Mouse (Mus musculus): ENCODE measurements around the gene Arhgdia. TPM values are rescaled to one million over a fixed set of nuclear protein-coding genes. Genes with fewer than 3 reads are reported as not detected.
A peak's percentile ranks its signal among the peaks of the same experiment; 100 is the strongest.
"Not testable (repeated sequence)": the region's sequence is repeated elsewhere in the genome, so short reads cannot be mapped to it uniquely, and the experiment has no call there.

Arhgdia gene
- total RNA-seq, 2 experiments from 2014 or later, result 304 to 344 TPM

DNA sequence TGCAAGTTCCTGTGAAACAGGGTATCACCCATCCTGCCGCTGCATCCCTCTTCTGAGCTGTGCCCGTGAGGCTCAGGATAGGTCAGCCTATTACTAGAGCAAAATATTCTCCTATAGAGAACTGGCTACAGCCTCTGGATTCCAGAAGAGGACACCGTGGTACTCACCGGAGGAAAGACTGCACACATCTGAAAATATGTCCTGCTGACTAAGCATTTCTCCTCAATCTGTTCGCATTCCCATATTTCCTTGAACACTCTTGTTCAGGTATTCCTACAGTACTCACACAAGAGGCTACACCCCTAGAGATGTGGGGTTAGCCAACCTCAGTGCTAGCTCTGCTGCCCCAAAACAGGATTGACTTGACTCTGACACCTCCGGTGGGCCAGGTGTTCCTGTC is 13.1 kb downstream of the Arhgdia start:
- intact Hi-C loops (cut with DNase I), result no loop called here
- DNase-seq (ENCODE audit: low spot score in 2 of 2), result no peak

DNA sequence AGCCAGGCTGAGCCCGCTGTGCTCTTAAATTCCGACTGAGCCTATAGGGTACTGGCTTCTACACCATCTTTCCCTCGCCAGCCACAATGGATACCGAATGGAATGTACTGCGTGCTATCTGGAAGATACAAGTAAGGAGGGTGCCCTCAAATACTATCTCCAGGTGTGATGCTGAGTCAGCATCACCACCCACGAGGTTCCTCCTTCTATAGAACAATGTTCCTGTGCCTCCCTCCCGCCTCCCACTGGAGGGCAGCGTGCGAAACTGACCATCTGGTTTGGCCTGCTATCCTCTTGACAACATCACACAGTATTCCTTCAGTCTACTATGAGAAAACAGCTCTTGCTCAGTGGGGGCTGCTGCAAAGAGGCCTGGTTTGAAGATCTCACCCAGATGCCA is 16.3 kb downstream of the Arhgdia start:
- intact Hi-C loops (cut with DNase I), result no loop called here
- peak in 1 of 2 experiments; percentile 11 for DNase-seq (ENCODE audit: low spot score in 2 of 2)

DNA sequence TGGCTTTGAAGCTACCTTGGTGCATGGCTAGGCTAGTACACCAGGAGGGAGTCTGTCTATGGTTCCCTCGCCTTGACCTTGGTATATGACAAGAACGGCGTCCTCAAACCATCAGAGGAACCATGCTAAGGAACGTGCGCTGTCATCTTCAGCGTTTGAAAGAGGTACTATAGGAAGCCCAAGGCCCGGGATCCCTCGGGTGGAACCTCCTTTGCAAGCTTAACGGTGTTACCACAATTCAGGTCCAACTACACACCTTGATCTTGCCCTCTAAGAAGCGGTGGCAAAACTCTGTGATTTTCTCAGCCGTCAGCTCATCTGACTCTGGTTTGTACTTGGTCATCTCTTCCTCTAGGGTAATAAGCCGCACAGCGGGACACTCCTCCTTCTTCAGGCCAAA is 18.5 kb downstream of the Arhgdia start:
- intact Hi-C loops (cut with DNase I), result no loop called here
- DNase-seq (ENCODE audit: low spot score in 2 of 2), result no peak

DNA sequence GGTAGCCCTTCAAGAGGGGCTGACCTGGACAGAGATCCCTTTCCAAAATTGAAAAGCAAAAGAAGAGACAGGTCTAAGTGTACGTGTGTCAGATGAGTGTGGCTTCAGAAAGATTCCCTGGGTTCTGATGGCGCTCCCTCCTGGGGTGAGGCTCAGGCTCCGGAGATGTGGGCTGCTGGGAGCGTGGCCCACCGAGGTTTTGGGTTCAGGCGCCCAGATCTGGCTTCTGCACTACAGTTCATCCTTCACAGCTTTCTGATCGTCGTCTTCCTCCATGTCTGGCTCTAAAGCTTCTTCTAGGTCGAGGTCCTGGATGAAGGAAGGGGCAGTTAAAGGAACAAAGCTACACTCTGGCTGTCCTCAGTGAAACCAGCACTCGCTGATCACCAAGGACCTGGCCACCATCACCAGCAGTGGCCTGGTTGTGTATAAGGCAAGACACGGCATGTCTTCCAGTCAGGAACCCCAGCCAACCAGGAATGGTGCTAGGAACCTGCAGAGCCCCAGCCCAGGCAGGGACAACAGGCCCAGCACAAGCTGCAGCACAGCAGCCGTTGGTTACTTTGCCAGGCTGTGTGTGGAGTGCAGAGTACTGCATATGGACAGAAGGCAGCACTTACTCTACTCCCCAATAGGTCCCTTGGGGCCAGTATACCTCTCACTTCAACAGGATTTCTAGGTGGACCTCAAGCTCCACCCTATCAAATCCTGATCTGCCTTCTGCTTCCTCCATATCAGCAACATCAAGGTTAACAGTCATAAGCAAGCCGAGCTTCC is 20.3 kb downstream of the Arhgdia start:
- intact Hi-C loops (cut with DNase I), result no loop called here
- DNase-seq (ENCODE audit: low spot score in 2 of 2), result no peak

DNA sequence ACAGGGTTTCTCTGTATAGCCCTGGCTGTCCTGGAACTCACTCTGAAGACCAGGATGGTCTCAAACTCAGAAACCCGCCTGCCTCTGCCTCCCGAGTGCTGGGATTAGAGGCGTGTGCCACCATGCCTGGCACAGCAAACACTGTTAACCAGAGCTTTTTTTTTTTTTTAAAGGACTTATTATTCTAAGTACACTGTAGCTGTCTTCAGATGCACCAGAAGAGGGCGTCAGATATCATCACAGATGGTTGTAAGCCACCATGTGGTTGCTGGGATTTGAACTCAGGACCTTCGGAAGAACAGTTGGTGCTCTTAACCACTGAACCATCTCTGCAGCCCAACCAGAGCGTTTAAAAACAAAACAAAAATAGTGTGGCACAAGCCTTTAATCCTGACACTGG is 22.6 kb downstream of the Arhgdia start:
- intact Hi-C loops (cut with DNase I), result not testable (repeated sequence)

DNA sequence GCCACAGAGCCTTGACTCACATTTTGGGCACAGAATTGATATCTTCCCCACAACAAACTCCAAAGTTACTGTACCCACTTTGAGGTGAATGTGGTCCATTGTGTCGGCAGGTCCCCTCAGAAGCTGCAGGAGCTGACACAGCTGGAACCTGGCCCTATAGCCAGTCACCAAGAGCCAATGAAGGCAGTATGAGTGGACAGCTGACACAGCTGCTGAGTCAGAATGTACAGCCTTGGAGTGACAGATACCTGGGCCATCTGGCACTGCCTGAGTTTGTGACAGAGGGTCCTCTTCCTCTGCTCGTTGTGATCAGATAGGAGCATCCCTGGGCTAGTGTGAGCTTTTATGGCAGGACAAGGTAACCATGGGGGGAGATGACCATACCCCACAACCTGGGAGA is 26.2 kb downstream of the Arhgdia start:
- intact Hi-C loops (cut with DNase I), result no loop called here
- no peak for DNase-seq (ENCODE audit: low spot score in 2 of 2)

More for the DNA sequence above, 22.6 kb downstream of the Arhgdia start:
- not testable (repeated sequence) for DNase-seq (ENCODE audit: low spot score in 2 of 2)

DNA sequence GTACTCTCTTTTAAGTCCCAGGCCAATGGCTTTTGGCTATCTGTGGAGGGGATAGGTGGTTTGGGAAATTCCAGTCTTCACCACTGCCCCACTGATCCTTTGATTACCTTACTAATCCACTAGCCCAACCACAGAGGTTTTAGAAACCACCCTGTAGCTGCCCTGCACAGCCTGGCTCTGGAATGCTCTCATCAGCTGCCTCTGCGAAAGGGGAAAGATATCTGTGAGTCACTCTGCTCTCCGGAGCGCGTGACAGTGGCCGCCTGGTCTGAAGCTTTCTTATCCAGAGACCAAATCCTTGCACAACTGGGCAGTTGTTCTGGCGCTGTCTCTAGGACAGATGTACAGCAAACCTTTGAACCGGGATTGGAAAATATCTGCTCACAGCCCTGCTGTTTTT is 26.6 kb downstream of the Arhgdia start:
- DNase-seq (ENCODE audit: low spot score in 2 of 2), result no peak
- intact Hi-C loops (cut with DNase I), result no loop called here

DNA sequence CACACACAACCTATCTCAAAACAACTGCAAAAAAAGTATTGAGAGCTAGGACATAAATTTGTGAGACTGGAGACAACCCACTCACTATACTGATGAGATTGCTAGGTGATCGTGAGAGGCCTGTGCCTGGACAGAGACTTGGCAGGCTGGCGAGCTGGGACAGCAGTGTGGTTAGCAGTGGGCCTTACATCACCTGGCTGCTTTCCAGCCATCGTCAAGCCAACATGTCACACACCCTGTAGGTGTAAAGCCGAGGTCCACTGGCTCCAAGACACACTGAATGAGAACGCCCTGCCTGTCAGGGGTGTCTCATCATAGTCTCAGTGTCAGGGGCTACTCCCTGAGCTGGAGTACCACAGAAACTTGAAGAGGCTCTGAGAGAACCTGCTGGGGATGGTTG is 28.7 kb downstream of the Arhgdia start:
- intact Hi-C loops (cut with DNase I), result no loop called here
- no peak for DNase-seq (ENCODE audit: low spot score in 2 of 2)

DNA sequence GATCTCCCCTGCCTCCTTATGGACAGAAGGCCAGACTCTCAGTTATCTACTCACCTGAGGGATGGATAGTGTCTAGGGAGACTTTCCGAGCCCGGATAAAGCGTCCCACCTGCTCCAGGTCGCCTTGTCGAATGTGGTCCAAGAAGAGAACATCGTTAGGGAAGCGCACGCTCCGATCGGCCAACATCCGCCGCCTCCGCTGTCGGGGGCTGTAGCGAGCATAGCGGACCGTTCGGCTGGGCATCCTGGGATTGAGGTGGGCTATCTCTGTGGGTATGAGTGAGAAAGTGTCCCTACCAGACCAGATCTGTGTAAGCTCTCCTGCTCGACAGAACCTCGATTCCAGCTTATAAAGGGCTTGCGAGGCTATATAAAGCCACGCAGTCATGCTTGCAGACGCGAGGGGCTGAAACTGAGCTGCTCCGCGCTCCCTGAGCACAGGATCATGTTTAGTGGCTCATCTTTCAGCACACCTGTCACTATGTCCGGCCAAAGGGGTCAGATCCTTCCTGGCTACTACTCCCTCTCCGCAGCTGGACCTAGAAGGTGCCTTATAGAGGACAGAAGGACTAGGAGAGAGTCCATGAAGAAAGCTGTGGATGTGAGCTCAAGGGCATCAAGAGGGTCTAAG is 30.5 kb downstream of the Arhgdia start, which contains the start of gene Ppp1r27:
Gene Ppp1r27, minus strand, starts transcription at position 323 of the 631 bp plus-strand sequence.
- DNase-seq (ENCODE audit: low spot score in 2 of 2), result no peak
- intact Hi-C loops (cut with DNase I), result no loop called here

DNA sequence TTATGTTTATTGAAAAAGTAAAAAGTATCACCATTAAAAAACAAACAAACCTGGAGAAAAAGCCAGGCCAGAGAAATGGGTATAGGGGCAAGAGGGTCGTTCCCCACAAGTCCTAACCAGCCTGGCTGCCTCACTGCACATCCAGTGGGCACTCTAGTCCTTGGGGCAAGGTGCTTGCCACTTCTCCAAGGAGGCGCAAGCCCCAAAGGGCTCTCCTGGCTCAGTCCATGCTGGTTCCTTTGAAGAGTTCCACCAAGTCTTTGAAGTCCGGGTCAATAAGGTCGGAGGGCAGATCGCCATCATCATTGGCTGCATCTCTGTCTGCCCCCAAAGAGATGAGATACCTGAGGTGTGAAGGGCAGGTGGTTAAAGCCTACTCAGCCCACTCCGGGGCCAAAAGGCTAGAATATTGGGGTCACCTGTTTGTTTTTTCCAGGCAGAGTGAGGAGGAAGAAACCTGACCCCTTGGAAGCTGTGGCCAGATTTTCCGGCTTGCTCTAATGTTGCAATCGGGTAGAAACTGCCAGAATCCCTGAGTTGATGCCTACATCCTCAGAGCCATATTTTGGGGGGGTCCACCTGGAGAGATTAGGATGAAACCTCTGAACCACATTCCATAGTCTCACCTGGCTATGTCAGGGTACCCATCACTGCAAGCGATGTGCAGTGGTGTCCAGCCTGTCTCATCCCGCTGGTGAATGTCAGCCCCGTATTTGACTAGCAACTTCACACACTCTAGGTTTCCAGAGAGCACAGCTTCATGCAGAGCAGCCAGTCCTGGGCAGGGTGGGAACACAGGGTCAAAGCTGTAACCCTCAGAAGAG is 31.2 kb downstream of the Arhgdia start:
- no peak for DNase-seq (ENCODE audit: low spot score in 2 of 2)
- intact Hi-C loops (cut with DNase I), result loop anchor here (5.0 kb wide), 1 partner anchor 63 kb away; no protein-coding TSS in a partner anchor

DNA sequence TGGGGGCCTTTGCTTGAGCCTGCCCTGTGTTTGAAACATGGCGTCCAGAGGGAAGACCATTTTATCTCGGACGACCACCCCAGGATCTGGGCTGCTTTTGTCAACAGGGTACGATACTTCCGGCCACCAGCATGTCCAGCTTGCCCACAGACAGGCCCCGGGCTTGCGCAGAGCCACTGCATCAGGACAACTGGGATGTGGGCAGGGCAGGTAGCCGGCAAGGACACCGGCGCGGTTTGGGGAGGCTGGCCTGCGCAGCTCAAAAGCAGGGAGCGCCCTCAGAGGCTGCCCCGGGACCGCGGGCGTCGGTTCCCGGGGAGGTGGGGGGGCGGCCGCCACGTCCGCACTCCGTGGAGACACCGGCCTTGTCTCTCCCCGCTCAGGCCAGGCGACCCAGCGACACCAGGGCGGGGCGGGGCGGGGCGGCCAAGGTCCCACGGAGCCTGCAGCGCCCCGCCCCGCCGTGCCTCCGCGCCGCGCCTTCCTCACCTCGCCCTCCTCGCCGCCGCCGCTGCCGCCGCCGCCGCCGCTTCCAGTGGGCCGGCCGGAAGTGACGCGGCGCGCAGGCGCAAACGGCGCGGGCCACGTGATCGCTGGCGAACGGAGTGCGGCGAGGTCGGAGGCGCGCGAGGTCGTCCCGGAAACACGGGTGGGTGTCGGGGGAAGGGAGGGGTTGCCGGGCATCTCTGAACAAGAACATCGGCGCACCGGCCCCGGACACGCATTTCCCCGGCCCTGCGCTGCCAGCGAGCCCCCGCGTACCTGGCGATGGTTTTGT is 32.1 kb downstream of the Arhgdia start, which contains the start of gene Mcrip1:
Gene Mcrip1, minus strand, starts transcription at position 560 of the 778 bp plus-strand sequence.
- DNase-seq (ENCODE audit: low spot score in 2 of 2), result peak; percentile 93 to 96

DNA sequence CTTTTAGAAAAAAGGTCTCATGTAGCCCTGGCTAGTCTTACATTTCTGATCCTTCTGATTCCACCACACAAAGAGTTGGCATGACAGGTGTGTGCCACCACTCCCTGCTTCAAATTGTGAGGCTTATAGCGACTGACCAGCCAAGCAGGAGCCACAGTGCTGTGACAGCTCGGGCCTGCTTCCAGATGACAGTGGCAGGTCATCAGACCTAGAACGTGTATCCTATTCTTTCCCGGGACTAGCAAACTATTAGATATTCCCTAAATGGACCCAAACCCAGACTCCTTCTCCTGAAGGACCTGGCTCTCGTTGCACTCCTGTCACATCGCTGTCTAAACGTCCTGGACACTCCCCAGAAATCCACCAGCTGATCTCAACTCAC is 32.6 kb downstream of the Arhgdia start:
- intact Hi-C loops (cut with DNase I), result loop anchor here (5.0 kb wide), 1 partner anchor 61 kb away; no protein-coding TSS in a partner anchor
- no peak for DNase-seq (ENCODE audit: low spot score in 2 of 2)

More for the DNA sequence above, 32.1 kb downstream of the Arhgdia start, which contains the start of gene Mcrip1:
- intact Hi-C loops (cut with DNase I), result loop anchor here (5.0 kb wide), 1 partner anchor 62 kb away; no protein-coding TSS in a partner anchor

DNA sequence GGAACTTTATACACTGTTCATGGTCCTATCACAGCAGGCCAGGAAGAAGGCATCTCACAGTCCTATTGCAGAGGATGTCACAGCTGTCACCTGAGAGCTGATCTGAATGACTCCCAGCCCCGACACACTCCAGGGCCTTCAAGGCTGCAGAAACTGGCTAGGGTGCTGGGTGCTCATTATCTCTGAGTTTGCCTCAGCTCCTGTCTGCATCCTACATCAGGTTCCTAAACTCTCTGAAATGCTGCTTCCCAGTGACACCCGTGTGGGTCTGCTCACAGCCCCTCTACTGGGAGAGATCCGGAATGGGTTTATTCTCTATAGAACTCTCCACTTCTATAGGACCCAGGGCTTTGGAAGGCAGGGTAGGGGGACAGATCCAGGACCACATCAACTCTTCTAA is 33.2 kb downstream of the Arhgdia start:
- no peak for DNase-seq (ENCODE audit: low spot score in 2 of 2)
- intact Hi-C loops (cut with DNase I), result loop anchor here (5.0 kb wide), 1 partner anchor 61 kb away; no protein-coding TSS in a partner anchor

DNA sequence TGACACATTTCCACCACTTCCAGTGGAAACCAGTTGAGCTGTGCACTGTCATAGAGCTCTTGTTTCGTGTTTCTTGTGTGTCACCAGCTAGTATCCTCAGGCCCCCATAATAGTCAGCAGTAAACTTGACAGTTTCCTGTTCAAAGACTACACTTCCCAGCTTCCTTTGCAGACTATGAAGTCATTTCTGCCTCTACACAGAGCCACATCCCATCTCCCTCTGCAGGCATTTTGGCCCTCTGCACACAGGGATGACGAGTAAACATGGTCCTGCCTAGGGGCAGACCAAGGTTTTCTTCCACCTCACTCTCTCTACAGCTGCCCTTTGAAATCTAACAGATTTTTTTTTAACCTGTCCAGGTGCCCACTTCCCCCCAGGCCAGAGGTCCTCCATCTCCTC is 34.0 kb downstream of the Arhgdia start:
- intact Hi-C loops (cut with DNase I), result loop anchor here (5.0 kb wide), 1 partner anchor 60 kb away; no protein-coding TSS in a partner anchor
- no peak for DNase-seq (ENCODE audit: low spot score in 2 of 2)

DNA sequence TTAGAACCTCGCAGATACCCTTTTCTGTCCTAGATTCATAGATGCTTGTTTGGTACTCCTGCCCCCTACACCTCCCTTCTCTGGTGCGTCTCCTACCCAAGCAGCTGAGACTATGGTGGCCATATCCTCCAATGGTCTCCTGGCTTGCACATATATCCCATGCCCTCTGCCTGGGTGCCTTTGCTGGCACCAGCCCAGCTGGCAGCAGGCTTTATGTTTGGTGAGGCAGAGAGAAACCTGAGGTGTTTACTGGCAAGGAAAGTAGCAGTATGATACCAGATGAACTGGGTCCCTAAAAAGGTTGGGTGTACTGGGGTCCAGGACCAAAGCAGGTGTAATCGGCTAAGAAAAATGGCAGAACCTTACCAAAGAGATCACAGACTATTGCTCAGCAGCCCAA is 35.5 kb downstream of the Arhgdia start:
- DNase-seq (ENCODE audit: low spot score in 2 of 2), result no peak
- intact Hi-C loops (cut with DNase I), result loop anchor here (5.0 kb wide), 1 partner anchor 59 kb away; no protein-coding TSS in a partner anchor

DNA sequence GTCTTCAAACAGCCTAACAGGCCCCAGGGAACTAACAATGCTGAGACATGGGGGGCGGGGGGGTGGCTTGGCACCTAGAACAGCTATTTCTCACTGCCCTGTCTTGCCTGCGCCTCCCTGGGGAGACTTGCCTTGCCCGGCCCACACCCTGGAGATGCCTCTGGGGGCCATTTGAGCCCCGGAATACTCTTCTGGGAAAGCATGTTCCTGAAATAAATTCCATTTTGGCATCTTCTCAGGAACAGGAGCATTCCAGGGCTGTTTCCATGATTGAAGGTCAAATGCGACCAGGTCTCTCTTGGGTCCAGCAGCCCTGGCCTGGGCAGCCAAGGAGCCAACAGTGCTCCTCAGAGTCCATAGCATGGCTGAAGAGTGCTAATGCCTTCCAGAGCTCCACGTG is 39.0 kb downstream of the Arhgdia start:
- intact Hi-C loops (cut with DNase I), result no loop called here

DNA sequence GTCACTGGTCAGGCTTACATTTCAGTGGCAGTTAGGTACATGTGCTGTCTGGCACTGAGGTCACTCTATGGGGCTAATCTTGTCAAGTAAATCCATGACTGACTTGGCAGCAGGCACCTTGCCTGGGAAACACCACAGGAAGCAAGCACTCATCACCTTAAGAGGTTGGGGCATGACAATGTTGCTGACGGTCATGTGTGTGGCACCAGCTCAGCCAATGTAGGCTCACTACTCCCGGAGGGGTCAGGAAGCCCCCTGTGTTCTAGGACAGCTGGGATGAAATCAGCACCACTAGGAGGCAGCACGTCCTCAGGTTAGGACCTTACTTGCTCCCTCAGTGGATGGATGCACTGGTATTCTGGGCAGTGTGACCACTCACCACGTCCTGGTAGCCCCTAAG is 39.5 kb downstream of the Arhgdia start:
- intact Hi-C loops (cut with DNase I), result no loop called here
- no peak for DNase-seq (ENCODE audit: low spot score in 2 of 2)

More for the DNA sequence above, 39.0 kb downstream of the Arhgdia start:
- DNase-seq (ENCODE audit: low spot score in 2 of 2), result no peak

DNA sequence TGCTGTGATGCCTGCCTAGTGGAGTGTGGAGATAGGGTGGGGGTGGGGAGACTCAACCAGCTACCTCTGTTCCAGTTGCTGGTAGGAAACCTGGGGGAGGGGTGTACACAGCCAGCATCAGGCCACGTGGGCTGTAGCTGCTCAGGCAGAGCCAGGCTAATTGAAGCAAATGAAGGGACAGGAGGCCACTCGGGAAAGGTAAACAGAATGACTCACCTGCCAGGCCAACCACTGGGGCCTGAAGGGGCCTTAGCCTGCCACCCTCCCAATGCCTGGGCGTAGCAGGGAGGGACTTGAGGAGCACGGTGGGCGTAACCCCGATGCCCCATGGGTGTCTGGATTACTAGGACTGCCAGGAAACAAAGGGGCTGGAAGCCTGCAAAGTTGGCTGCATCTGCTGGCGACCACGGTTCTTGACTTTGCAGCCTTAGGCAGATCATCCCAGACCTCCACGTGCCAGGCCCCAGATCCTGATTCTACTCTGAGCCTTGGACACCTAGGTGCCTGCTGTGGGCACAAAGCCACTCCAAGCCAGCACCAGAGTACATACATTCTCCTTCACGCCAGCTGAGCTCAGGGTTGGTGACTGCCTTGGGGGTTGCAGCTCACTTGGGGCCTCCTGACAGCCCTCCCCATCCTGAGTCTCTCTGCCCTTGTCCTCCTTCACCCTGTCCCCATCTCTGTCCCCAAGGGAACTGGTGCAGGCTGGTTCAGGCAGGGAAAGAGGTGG is 42.0 kb downstream of the Arhgdia start:
- DNase-seq (ENCODE audit: low spot score in 2 of 2), result no peak
- intact Hi-C loops (cut with DNase I), result no loop called here

DNA sequence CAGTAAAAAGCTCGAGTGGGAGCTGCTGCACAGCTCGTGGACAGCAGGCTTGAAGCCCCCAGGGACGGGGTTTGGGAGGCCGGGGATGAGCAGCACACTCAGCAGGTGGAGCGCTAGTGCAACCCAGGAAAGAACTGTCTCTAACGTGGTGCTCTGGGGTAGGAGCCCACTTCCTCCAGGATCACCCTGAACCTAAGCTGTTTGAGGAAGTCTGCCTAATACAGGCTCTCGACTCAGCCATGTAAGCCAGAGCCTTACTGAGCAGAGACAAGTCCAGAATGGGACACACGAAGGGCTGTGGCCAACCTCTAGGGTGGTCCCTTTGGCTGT is 42.5 kb downstream of the Arhgdia start:
- no peak for DNase-seq (ENCODE audit: low spot score in 2 of 2)
- intact Hi-C loops (cut with DNase I), result no loop called here
